Comparison of ENCODE assay signal across 11 mouse cellular contexts in genomic region chr15:15238309-15238708, GRCm38 (mm10).
DNase-seq lines count a peak whose midpoint lies in the region; ATAC-seq lines count a peak whose summit lies in the region.
"Had no signal": no experiment of that assay in that cellular context is flagged by ENCODE, and none has a peak within 500 bp of the region (broad histone marks: within the 10 kb centered on the region; RNA-seq: fewer than 3 reads in every experiment).

No protein-coding gene starts in this region.

- H3K27me3 ChIP-seq in hindbrain, embryonic 14.5 days (ENCODE audit: control insufficient read depth, insufficient read depth, low read length) = no peaks in the 10 kb centered on the region
- no peaks in the 10 kb centered on the region for H3K27me3 ChIP-seq in hindbrain, embryonic 10.5 days (ENCODE audit: insufficient read depth, poor library complexity, severe bottlenecking)
- H3K27me3 ChIP-seq in embryonic facial prominence, embryonic 14.5 days (replicated peaks; ENCODE audit: control insufficient read depth, insufficient read depth, low read length) = no peaks in the 10 kb centered on the region
- H3K27me3 ChIP-seq in liver, embryonic 12.5 days (replicated peaks) = no peaks in the 10 kb centered on the region

- no peaks in the 10 kb centered on the region for H3K9me3 ChIP-seq in hindbrain, embryonic 14.5 days (ENCODE audit: control insufficient read depth, low read length)
- H3K9me3 ChIP-seq in hindbrain, embryonic 10.5 days = no peaks in the 10 kb centered on the region
- no peaks in the 10 kb centered on the region for H3K9me3 ChIP-seq in embryonic facial prominence, embryonic 14.5 days (ENCODE audit: control insufficient read depth, low read length)
- no peaks in the 10 kb centered on the region for H3K9me3 ChIP-seq in liver, embryonic 12.5 days (replicated peaks)
- H3K9me3 ChIP-seq: heart, embryonic 10.5 days had no signal

- H3K9ac ChIP-seq in hindbrain, embryonic 14.5 days = no peak overlapping the region
- H3K9ac ChIP-seq in embryonic facial prominence, embryonic 14.5 days (ENCODE audit: low read depth, low read length) = no peak overlapping the region
- no peak overlapping the region for H3K9ac ChIP-seq in liver, embryonic 12.5 days

- no peak overlapping the region for H3K4me3 ChIP-seq in hindbrain, embryonic 14.5 days (replicated peaks; ENCODE audit: low read length)
- no peak overlapping the region for H3K4me3 ChIP-seq in hindbrain, embryonic 10.5 days
- no peak overlapping the region for H3K4me3 ChIP-seq in embryonic facial prominence, embryonic 14.5 days (ENCODE audit: low read depth, low read length)
- H3K4me3 ChIP-seq in liver, embryonic 12.5 days = no peak overlapping the region
- H3K4me3 ChIP-seq: heart, embryonic 10.5 days; myocyte had no signal

- H3K4me2 ChIP-seq in hindbrain, embryonic 14.5 days (replicated peaks) = no peak overlapping the region
- no peak overlapping the region for H3K4me2 ChIP-seq in embryonic facial prominence, embryonic 14.5 days (ENCODE audit: low read depth, low read length)
- H3K4me2 ChIP-seq in liver, embryonic 12.5 days = no peak overlapping the region

- no peak overlapping the region for H3K27ac ChIP-seq in hindbrain, embryonic 14.5 days
- no peak overlapping the region for H3K27ac ChIP-seq in hindbrain, embryonic 10.5 days
- H3K27ac ChIP-seq in embryonic facial prominence, embryonic 14.5 days (replicated peaks; ENCODE audit: low read depth, low read length) = no peak overlapping the region
- no peak overlapping the region for H3K27ac ChIP-seq in liver, embryonic 12.5 days
- H3K27ac ChIP-seq: heart, embryonic 10.5 days had no signal

- H3K4me1 ChIP-seq in hindbrain, embryonic 14.5 days (replicated peaks; ENCODE audit: control insufficient read depth, insufficient read depth, low read length) = no peaks in the 10 kb centered on the region
- H3K4me1 ChIP-seq in hindbrain, embryonic 10.5 days (replicated peaks) = no peaks in the 10 kb centered on the region
- H3K4me1 ChIP-seq in embryonic facial prominence, embryonic 14.5 days (ENCODE audit: control insufficient read depth, insufficient read depth, low read length) = no peaks in the 10 kb centered on the region
- no peaks in the 10 kb centered on the region for H3K4me1 ChIP-seq in liver, embryonic 12.5 days
- H3K4me1 ChIP-seq: heart, embryonic 10.5 days had no signal

- no peak for ATAC-seq in hindbrain, embryonic 14.5 days (ENCODE audit: low FRiP score)
- ATAC-seq in embryonic facial prominence, embryonic 14.5 days (ENCODE audit: low read depth) = no peak
- ATAC-seq in liver, embryonic 12.5 days = no peak
- no peak for ATAC-seq in megakaryocyte-erythroid progenitor cell, adult 5-6 weeks (replicated peaks; ENCODE audit: low FRiP score, low TSS enrichment, poor library complexity, severe bottlenecking)

- H3K36me3 ChIP-seq in hindbrain, embryonic 14.5 days (replicated peaks; ENCODE audit: control insufficient read depth, insufficient read depth) = no peaks in the 10 kb centered on the region
- no peaks in the 10 kb centered on the region for H3K36me3 ChIP-seq in hindbrain, embryonic 10.5 days
- no peaks in the 10 kb centered on the region for H3K36me3 ChIP-seq in embryonic facial prominence, embryonic 14.5 days (ENCODE audit: control insufficient read depth, insufficient read depth, low read length)
- no peaks in the 10 kb centered on the region for H3K36me3 ChIP-seq in liver, embryonic 12.5 days
- H3K36me3 ChIP-seq: heart, embryonic 10.5 days had no signal

- peak; percentile 72 for DNase-seq in hindbrain, embryonic 14.5 days (ENCODE audit: low spot score)
- no peak for DNase-seq in hindbrain, embryonic 10.5 days (ENCODE audit: low spot score)
- DNase-seq in right cerebral cortex, adult 2 months (ENCODE audit: low spot score in 2 of 2) = peak; percentile 5 to 16
- no peak for DNase-seq in right cerebral cortex, postnatal 36 days (ENCODE audit: low spot score in 2 of 2)
- DNase-seq in embryonic facial prominence, embryonic 14.5 days (ENCODE audit: low spot score) = peak; percentile 43
- DNase-seq in cerebellum, adult 18-20 months = no peak
- DNase-seq: thymus, postnatal 25 days had no signal

Comparison
In these comparisons a context has a peak if more than half of its experiments do, and no peak if none do; other contexts are left out.
1. DNase-seq: peak in hindbrain, embryonic 14.5 days (single experiment), right cerebral cortex, adult 2 months (2 of 2) and embryonic facial prominence, embryonic 14.5 days (single experiment); none in hindbrain, embryonic 10.5 days (single experiment), right cerebral cortex, postnatal 36 days (0 of 2) and cerebellum, adult 18-20 months (0 of 2).